Mouse (Mus musculus) left cerebral cortex, postnatal 25 days (tissue): ENCODE results near the gene Lcp2. TPM values are rescaled to one million over a fixed set of nuclear protein-coding genes. Genes with fewer than 3 reads are reported as not detected.

ENCODE experiments used
- DNase-seq, 2 experiments: peaks; one replicate each; pipeline ENCODE4 v3.0.0; 2022; ENCODE audit warnings: low spot score in 2 of 2, mixed read lengths in 1 of 2
- intact Hi-C: fragments of 180-260 bp; cut with DNase I; formaldehyde crosslinking; loops from one replicate; pipeline ENCODE4 v1.15.1; 2025
- total RNA-seq, 2 experiments: library from RNA; stranded (reverse); gene quantifications; 2 replicates each; pipeline ENCODE4 v1.2.3; 2021

Gene Lcp2
- total RNA-seq, 2 experiments from 2014 or later: 3.2 to 5.0 TPM

- no peak for DNase-seq
- intact Hi-C loops: no loop called here
Observed at GRCm38 (mm10) chr11:34128412-34128811, 81.7 kb downstream of the Lcp2 start.

- intact Hi-C loops: no loop called here
Observed at GRCm38 (mm10) chr11:34139296-34139695, 92.6 kb downstream of the Lcp2 start.

More at GRCm38 (mm10) chr11:34139296-34139695, 92.6 kb downstream of the Lcp2 start:
- DNase-seq: no peak

Other genes starting within 250 kb of the Lcp2 start
- gene Kcnmb1, start 83.9 kb upstream of the Lcp2 start, total RNA-seq: under 1 TPM in 1 of 2 experiments, not detected in 1; 0.25 TPM
- gene Kcnip1, start 53.8 kb upstream of the Lcp2 start, total RNA-seq: 10 to 100 TPM; 29.8 to 32.3 TPM
- not detected for gene 4930469K13Rik, start 51.6 kb downstream of the Lcp2 start, total RNA-seq
- gene Foxi1, start 161.2 kb downstream of the Lcp2 start, total RNA-seq: not detected